Mouse (Mus musculus): ENCODE measurements at regions not wholly inside any gene's neighbourhood (a gene's known extent, or its start where the extent isn't known, plus 50 kb on each side); places are given as distances from the start of the nearest gene placed in this dataset.
A peak's percentile ranks its signal among the peaks of the same experiment; 100 is the strongest.

GRCm38 (mm10) chr2:73041475-73041874, 55.0 kb upstream of the Gm11084 start:
- DNase-seq, result peak; percentile 10

- DNase-seq, result no peak
Observed at GRCm38 (mm10) chr2:73040031-73040430, 53.5 kb upstream of the Gm11084 start.

- DNase-seq, result no peak
Observed at GRCm38 (mm10) chr2:73039300-73039699, 52.8 kb upstream of the Gm11084 start.

GRCm38 (mm10) chr2:73038290-73038732, 51.8 kb upstream of the Gm11084 start:
- DNase-seq, result peak; percentile 13

GRCm38 (mm10) chr2:73037266-73038046, 50.9 kb upstream of the Gm11084 start:
- DNase-seq, result no peak
